Mouse (Mus musculus) brain, embryonic 14.5 days (tissue): ENCODE data around the gene Shank1. TPM values are rescaled to one million over a fixed set of nuclear protein-coding genes. Genes with fewer than 3 reads are reported as not detected.
A peak's percentile ranks its signal among the peaks of the same experiment; 100 is the strongest.

Experiments
- DNase-seq: peaks from one replicate; pipeline ENCODE4 v3.0.0-alpha.2; 2011; ENCODE audit warnings: low read depth
- CTCF ChIP-seq: fragments of 200-500 bp; IDR thresholded peaks from 2 replicates; pipeline ENCODE4 v1.5.1; 2012; ENCODE audit warnings: inconsistent platforms, mild to moderate bottlenecking, moderate library complexity, borderline replicate concordance; ENCODE audit not compliant: insufficient read depth, insufficient read length; ENCODE audit errors: extremely low read depth
- POLR2A ChIP-seq: fragments of 200-500 bp; IDR thresholded peaks from 2 replicates; pipeline ENCODE4 v1.6.1; 2012; ENCODE audit warnings: mild to moderate bottlenecking, inconsistent platforms, borderline replicate concordance; ENCODE audit not compliant: poor library complexity, insufficient read depth, insufficient read length, severe bottlenecking; ENCODE audit errors: extremely low read depth
- polyA plus RNA-seq: library from polyadenylated mRNA; depleted of rRNA; stranded (reverse); fragments of >200 nt; gene quantifications from 2 replicates; pipeline ENCODE4 v1.2.3, GENCODE M21; 2012

Gene Shank1
- polyA plus RNA-seq, 1 experiment: 63.1 TPM

- peak; percentile 79 for DNase-seq
- TF ChIP-seq POLR2A (no peak), CTCF (no peak)
These were observed 26.3 kb downstream of the Shank1 start for GRCm38 (mm10) chr7:44336046-44337021.

GRCm38 (mm10) chr7:44337121-44337849 is 27.2 kb downstream of the Shank1 start:
- DNase-seq: peak; percentile 22

GRCm38 (mm10) chr7:44340226-44340625 is 30.2 kb downstream of the Shank1 start:
- TF ChIP-seq CTCF (no peak), POLR2A (no peak)
- DNase-seq: no peak

More at GRCm38 (mm10) chr7:44337121-44337849, 27.2 kb downstream of the Shank1 start:
- TF ChIP-seq CTCF (no peak), POLR2A (no peak)

- TF ChIP-seq POLR2A: no peak
- TF ChIP-seq CTCF: no peak
- no peak for DNase-seq
These were observed 31.1 kb downstream of the Shank1 start for GRCm38 (mm10) chr7:44341119-44341518.

GRCm38 (mm10) chr7:44341714-44342113 is 31.7 kb downstream of the Shank1 start:
- no peak for TF ChIP-seq CTCF
- TF ChIP-seq POLR2A: no peak

GRCm38 (mm10) chr7:44343459-44344015 is 33.5 kb downstream of the Shank1 start:
- DNase-seq: no peak
- TF ChIP-seq POLR2A: no peak

More at GRCm38 (mm10) chr7:44341714-44342113, 31.7 kb downstream of the Shank1 start:
- no peak for DNase-seq

- DNase-seq: no peak
- TF ChIP-seq POLR2A: no peak
- no peak for TF ChIP-seq CTCF
These were observed 34.6 kb downstream of the Shank1 start for GRCm38 (mm10) chr7:44344622-44345021.

- no peak for DNase-seq
- TF ChIP-seq POLR2A (no peak), CTCF (no peak)
These were observed 39.0 kb downstream of the Shank1 start for GRCm38 (mm10) chr7:44349043-44349442.

- peak; percentile 95 for DNase-seq
- peak; percentile 82; the same call in 1 of the 2 replicates for TF ChIP-seq CTCF
- no peak for TF ChIP-seq POLR2A
These were observed 41.1 kb downstream of the Shank1 start for GRCm38 (mm10) chr7:44350957-44351711.

- DNase-seq: no peak
- TF ChIP-seq POLR2A (no peak), CTCF (no peak)
These were observed 42.1 kb downstream of the Shank1 start for GRCm38 (mm10) chr7:44351881-44352749.
